Mouse (Mus musculus): Measurements from ENCODE around the gene Tmem131.

Gene Tmem131

DNA sequence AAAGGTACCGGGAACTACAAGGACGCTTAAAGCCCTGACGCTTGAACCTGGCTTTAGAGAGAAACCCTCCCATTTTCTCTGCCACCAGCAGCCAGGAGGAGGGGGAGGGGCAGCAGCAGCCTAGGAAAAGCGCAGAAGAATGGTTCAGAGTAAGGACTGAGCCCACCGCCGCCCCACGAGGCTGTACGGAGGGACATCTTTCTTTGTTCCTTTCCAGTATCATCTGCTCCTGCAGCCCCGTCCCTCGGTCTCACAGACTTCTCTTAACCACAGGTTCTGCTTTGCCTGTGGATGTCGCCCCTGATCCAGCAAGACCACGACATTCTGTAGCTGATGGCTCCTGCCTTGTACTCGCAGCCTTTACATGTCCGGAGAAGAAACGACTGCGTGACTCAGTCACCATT, 158.2 kb downstream of the Tmem131 start:
- peak in 1 of 2 experiments; percentile 42 for DNase-seq (ENCODE audit: low spot score in 2 of 2)

DNA sequence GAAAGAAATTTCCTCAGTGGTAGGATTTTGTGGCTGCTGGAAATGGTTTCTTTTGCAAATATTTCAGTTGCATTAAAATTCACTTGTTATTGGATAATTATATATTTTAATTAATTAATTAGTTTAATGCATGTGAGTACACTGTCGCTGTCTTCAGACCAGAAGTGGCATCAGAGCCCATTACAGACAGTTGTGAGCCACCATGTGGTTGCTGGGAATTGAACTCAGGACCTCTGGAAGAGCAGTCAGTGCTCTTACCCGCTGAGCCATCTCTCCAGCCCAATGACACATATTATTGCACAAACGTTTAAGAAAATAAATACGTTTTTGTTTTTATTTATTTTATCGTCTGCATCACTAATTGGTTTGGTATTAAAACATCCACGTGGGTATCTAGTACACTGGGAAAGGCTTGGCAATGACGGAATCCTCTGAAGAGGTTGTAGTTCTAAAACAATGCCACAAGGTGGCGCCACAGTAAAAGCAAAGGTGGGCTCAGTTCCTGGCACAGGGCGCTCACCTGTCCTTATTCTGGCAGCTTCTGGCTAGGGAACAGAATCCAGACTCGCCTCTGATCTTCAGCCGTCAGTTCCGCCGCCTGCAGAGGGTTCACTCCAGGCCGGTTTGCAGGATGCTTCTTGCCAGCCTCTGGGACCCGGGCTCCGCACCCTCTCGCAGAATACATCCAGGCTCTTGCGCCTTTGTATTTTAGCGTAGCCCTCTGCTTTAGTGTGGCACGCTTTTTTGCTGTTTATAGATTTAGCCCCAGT, 158.9 kb downstream of the Tmem131 start:
- peak; percentile 56 to 83 for DNase-seq (ENCODE audit: low spot score in 2 of 2)

DNA sequence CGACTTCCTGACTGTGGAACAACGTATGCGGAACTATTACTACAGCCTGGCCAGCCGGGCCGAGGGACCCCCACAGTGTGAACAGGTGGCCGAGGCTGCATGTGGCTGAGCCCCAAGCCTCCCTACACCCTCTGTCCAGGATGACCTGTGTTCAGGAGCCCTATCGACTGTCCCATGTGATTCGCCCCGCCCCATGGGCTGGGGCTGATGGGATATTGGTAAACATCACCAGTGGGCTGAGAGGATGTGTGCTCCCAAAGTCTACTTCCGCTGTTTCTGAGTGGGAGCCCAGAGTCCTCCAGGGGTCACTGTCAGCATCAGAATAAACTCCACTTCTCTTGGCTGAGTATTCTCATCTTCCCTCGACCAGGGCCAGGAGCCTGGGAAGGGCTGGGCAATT, 161.0 kb downstream of the Tmem131 start:
- no peak for DNase-seq (ENCODE audit: low spot score in 2 of 2)

DNA sequence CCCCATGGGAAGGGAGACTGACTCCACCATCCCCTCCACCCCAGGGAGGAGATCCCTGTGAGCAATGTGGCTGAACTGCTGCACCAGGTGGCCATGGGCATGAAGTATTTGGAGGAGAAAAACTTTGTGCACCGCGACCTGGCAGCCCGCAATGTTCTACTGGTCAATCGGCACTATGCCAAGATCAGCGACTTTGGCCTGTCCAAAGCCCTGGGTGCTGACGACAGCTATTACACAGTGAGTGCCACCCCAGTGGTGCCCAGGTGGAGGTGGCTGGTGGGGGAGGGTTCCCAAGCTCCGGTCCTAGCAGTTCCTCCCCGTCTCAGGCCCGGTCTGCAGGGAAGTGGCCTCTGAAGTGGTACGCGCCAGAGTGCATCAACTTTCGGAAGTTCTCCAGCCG, 162.7 kb downstream of the Tmem131 start:
- no peak for DNase-seq (ENCODE audit: low spot score in 2 of 2)

DNA sequence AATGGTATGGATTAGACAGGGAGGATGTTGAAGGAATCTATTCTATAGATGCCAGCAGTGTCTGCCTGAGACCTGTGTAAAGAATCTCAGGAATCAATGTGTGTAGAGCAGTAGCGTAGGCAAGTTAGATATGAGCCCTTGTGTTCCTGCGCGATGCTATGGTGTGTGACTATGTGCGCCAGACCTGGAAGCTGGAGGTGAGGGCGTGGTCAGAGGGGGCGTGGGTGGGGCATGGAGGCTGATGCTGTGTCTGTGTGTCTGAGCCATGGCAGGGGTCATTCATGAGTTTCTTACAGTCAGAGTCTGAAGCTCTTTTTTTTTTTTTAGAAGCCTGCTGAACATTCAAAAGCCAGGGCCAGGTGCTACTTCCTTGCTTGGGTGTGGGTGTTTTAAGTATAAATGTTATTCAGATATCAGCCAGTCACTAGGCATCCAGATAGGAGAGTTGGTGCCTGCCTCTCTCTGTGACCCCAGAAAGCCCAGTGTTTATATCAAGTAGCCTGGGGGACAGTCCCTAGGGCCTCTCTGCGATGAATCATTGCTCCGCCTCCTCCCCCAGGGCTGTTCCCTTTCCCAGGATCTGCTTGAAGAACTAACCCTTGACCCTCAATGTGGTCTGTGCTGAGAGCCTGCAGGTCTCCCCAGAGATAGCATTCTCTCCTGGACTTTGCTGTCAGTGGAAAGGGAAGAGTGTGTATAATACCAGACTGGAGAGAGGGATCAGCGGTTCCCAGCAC, 171.1 kb downstream of the Tmem131 start:
- DNase-seq (ENCODE audit: low spot score in 2 of 2): no peak

DNA sequence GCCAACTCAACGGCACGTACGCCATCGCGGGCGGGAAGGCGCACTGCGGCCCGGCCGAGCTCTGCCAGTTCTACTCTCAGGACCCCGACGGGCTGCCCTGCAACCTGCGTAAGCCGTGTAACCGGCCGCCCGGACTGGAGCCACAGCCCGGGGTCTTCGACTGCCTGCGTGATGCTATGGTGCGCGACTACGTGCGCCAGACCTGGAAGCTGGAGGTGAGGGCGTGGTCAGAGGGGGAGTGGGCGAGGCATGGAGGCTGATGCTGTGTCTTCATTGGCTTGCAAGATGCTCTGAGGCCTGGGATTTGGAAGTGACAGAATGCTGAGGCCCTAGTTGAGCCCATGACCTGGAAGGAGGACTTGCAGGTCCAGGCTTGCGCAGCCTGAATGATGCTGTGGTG, 172.5 kb downstream of the Tmem131 start:
- no peak for DNase-seq (ENCODE audit: low spot score in 2 of 2)

DNA sequence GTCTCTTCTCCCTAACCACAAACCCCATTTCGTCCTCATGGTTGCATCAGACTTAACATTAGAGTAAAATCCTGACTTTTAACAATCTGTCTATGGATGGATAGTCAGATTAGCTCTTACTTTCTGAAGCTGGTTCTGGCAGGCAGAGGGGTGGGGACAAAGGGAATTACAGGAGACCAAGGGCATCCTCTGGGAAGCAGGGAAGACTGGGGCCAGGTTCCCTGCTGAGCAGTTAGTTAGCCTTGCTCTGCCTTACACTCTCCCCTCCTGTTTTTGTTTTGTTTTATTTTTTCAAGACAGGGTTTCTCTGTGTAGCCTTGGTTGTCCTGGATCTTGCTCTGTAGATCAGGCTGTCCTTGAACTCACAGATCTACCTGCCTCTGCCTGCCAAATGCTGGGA, 173.5 kb downstream of the Tmem131 start:
- DNase-seq (ENCODE audit: low spot score in 2 of 2): no peak

DNA sequence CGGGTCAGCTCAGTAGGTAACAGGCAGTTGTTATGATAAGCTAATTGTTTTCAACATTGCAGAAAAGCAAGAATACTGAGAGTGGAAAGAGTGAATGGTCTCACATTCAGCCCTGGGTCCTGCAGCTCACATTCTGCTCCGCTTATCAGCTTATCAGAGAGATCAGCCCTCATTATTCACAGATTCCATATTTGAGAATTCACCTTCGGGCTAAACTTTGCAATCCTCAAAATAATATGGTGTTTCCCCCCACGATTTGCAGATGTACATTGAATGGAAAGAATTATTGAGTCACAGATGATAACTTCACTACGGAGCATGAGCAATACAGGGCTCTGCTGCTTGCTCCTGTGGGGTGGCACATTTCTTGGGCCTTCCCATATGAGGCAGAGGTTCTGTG, 174.7 kb downstream of the Tmem131 start:
- no peak for DNase-seq (ENCODE audit: low spot score in 2 of 2)

DNA sequence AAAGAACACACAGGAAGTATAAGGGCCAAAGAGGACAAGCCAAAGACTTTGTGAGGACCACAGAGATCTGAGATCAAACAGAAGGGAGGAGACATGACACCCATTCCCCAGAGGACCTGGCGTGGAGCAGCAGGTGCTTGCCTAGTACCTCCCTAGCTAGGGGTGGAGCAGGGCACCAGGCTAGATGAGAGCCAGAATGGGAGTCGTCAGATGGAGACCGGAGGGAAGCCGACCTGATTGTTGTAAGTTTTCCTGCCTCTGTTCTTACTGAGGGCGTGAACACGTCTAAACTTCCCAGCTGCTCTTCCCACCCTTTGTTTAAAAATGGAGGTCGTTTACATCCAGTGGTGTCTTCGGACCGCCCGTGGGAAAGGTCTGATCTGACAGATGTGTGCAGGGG, 176.1 kb downstream of the Tmem131 start:
- no peak for DNase-seq (ENCODE audit: low spot score in 2 of 2)

DNA sequence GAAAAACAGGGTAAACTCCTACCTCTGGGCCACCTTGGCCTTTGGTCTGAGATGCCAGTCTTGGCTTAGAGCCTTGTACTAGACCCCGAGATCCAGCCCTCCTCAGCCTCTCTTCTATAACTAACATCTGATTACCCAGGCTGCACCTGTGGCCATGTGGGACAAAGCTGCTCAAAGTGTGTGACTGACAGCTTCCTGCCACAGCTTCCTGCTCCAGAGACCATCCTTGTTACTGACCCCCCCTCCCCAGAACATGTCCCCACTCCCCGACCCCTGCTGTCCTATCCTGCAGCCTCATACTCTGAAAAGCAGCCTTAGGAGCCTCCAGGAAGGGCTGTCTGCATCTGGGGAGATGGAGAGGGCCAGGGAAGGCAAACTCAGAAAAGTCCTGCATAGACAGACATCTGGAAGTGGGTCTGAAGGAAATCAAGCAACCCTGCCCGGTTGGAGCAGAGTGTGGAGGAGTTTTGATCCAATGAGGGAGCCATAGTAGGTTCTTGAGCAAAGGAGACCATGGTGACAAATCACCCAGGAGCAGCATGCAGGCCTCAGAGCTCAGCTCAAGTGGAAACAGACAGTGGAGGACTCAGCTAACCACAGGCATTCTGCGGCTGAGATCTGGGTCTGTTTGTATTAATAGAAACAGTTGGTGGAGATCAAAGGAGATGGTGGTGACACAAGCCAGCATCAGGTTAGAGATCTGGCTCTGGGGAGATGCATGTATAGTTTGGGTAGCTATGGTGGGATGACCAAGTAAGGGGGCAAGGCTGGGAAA, 176.8 kb downstream of the Tmem131 start:
- no peak for DNase-seq (ENCODE audit: low spot score in 2 of 2)

DNA sequence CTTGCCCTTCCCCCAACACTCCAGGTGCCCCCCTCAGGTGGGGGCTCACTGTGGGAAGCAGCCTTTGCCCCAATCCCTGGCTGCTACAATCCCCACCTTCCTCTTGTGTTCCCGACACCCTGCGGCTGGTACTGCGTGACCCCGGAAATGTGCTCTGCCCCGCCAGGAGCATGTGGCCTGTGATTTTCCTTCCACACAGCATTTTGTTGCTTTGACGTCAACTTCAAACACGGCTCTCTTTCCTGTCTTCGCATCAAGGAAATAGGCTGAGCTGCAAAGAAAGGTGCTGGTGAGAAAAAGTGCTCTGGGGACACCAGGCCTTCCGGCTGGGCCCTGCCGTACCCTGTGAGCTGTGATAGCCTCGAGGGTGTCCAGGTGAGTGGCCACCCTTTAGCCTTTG, 181.9 kb downstream of the Tmem131 start, which contains the start of gene Zap70:
Gene Zap70, plus strand, starts transcription at position 231 of the 400 bp plus-strand sequence.
- DNase-seq (ENCODE audit: low spot score in 2 of 2): no peak

DNA sequence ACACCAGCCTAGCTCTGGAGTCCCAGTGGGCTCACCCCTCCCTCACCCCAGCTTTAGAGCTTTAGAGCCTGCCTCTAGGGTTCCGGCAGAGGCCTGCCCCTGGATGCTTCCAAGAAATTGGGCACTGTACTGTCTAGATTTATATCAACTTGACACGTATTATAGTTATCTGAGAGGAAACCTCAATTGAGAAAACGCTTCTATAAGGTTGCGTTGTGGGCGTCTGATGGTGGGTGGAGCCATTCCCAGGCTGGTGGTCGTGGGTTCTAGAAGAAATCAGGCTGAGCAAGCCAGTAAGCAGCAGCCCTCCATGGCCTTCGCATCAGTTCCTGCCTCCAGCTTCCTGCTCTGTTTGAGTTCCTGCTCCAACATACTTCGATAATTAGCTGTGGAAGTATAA, 182.4 kb downstream of the Tmem131 start:
- no peak for DNase-seq (ENCODE audit: low spot score in 2 of 2)

DNA sequence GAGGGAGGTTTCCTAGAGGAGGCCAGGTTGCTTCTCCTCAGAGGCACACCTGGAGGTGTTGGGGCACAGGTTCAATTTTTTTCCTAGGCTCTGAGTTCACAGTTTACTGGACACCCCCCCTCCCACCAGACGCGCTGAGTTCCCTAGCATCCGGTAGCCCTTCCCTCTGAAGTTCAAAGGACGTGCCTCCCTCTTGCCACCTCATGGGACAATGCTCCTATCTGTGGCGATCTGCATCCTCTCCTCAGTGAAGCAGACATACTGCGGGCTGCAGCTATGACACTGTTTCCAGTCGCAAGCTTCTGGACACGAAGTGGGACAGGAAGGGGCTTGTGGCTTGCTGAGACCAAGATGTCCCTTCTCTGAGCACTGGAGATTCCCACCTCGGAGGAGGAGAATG, 183.1 kb downstream of the Tmem131 start:
- DNase-seq (ENCODE audit: low spot score in 2 of 2): no peak

DNA sequence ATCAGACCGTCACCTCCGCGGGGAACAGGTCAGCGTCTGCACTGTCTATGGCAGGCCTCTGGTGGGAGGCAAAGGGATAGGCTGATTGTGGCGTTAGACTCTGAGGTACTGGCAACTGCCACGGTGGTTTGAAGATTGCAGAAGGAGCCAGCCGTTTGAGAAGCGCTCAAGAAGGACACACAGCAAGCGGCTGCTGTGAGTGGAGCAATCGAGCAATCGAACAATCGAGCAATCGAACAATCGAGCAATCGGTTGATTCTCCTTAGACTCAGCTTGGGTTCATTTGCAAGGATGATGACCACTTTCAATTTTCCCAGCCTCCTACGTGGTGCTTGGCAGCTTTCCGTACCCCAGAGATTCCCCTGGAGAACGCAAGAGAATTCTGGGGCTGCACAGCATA, 184.4 kb downstream of the Tmem131 start:
- no peak for DNase-seq (ENCODE audit: low spot score in 2 of 2)

DNA sequence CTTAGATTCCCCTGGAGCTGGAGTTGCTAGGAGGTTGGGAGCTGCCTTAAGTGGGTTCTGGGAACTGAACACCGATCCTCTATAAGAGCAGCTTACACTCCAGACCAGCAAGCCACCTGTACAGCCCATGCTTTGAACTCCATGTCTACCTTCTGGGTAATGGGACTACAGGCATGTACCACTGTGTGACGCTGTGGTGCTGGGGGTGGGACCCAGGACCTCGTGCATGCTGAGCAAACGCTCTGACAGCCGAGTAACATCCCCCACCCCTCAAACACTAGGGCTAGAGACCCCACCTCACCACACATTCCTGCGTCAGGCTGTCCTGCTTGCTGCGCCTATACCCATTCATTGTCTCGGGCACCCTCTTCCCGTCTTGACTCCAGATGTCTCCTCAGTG, 184.9 kb downstream of the Tmem131 start:
- no peak for DNase-seq (ENCODE audit: low spot score in 2 of 2)

DNA sequence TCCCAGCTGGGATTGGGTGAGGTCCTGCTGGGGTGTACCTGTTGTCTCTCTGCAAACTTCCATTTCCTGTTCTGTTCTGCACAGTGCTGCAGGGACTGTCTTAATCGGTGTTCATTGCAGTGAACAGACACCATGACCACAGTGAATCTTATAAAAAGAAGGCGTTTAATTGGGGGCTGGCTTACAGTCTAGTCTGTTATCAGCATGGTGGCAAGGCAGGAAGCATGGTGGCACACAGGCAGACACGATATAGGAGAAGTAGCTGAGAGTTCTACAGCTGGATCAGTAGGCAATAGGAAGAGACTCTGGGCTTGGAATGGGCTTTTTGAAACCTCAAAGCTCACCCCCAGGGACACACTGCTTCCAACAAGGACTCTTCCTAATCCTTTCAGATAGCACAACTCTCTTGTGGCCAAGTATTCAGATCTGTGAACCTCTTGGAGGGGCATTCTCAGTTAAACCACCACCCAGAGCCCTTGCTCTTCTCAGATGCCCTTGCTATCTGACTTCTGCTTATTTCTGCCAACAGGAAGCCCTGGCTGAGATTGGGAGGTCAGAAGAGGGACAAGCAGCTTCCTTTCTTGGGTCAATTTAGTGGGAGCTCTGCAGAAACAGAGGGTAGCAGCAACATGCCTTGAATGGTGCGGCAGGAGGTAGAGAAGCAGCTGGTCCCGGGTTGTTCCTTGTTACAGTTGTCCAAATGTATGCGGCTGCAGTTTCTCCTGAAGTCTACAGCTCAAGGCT, 189.4 kb downstream of the Tmem131 start:
- DNase-seq (ENCODE audit: low spot score in 2 of 2): no peak

DNA sequence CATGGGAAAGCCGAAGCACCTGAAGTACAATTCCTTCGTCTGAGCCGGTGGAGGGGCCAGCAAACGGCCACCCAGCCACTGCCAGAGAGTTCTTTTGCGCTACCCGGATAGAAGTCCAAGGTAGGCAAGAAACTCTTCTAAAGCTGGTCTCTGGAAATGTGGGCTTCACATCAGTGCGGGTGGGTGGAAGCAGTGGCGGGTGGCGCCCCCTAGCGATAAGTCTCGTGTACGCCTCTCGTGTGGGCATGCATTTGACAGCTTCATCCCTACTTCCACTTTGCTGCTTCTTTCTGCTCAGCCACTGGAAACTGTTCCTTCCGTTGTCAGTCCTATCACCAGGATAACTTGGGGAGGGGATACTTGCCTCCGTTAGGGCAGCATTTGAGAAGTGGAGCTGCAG, 197.0 kb downstream of the Tmem131 start:
- DNase-seq (ENCODE audit: low spot score in 2 of 2): peak in 1 of 2 experiments; percentile 20

DNA sequence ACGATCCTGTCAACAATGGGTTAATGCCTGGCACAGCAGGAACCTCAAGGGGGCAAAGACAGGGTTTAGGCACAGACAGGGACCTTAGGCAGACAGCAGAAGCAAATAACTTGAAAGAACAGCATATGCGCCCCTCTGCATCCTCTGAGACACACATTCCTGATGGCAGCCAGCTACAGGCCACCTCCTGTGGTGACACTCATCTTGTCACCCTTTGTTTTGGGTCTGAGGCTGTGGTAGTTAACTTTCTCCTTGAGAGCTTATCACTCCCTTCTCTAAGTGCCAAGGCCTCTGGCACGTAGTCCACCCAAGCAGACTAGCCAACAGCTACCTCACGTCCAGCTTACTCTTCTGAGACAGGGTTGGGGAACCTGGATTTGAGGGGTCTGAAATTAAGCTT, 197.8 kb downstream of the Tmem131 start:
- no peak for DNase-seq (ENCODE audit: low spot score in 2 of 2)

DNA sequence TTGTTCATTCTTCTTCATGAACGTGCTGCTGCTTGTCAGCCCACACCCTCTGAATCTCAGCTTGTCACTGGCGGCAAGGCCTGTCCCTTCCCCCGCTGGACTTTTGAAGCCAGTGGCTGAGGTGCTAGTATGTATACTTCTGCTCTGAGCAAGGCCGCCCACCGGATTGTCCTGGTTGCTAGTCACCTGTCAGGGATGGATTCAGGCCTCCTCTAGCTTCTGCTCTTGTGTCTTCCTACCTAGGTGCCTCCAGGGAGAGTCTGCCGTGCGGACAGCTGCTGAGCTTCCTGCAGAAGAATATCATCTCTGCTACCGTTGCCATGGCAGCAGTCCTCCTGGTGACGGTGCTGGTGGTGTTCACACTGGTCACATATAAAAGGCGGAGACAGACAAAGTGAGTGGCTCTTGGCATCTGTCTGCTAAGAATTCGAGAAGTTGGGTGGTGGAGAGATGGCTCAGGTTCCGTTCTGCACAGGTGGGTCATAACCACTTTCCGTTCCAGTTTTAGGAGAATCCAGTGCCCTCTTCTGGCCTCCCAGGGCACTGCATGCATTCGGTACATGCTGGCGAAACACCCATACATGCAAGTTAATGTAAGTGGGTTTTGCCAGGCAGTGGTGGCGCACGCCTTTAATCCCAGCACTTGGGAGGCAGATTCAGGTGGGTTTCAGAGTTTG, 199.1 kb downstream of the Tmem131 start:
- peak; percentile 68 for DNase-seq (ENCODE audit: low spot score in 2 of 2)

DNA sequence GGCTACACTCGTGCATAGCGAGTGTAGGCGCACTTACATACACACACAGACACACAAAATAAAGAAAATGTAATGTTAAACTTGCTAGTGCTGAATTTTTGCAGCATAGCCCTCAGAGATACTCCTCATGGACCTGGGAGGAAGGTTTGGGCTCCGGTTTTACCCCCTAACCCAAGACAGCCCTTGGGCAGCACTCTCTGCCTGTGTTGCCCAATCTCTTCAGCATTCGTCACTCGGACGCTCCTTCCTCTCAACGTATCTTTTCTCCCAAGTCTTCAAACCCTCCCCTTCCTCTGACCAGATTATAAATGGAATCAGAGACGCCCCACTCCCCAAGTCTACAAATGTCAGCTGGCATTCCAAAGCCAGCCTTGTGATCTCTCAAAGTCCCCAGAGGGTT, 200.4 kb downstream of the Tmem131 start:
- no peak for DNase-seq (ENCODE audit: low spot score in 2 of 2)
